Mouse (Mus musculus): Measurements from ENCODE around the gene Nptxr. TPM values are rescaled to one million over a fixed set of nuclear protein-coding genes. Genes with fewer than 3 reads are reported as not detected.

The Nptxr gene
- polyA plus RNA-seq, 1 experiment from 2014 or later = 62.1 TPM

DNA sequence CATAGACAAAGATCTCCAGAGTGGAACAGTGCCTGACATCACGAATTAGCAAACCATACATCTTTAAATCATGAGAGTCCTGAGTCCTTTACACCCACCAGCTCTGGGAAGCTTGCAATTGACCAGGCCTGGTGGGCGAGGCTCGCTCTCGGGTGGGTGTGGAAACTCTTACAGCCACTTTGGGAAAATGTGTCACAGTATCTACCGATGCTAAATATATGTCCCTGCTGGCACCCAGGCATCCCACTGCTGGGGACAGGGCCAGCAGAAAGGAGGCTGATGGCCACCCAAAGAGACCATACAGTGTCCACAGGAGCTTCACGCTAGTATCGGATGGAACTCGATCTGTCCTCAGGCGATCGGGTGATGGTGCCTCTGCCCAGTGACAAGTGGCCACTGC, 6.0 kb downstream of the Nptxr start:
- no peak for ATAC-seq
- Histone ChIP-seq H3K4me2 (ENCODE audit: low read length) (no peak overlapping the region), H3K27ac (ENCODE audit: low read length) (no peak overlapping the region), H3K4me3 (ENCODE audit: low read depth, low read length) (no peak overlapping the region), H3K9me3 (replicated peaks; ENCODE audit: control insufficient read depth, low read length, poor library complexity, severe bottlenecking) (no peaks in the 10 kb centered on the region), H3K4me1 (ENCODE audit: control insufficient read depth, insufficient read depth, low read length) (peaks cover 14% of the 10 kb centered on the region), H3K9ac (ENCODE audit: low read depth, low read length) (no peak overlapping the region), H3K27me3 (ENCODE audit: control insufficient read depth, insufficient read depth, low read depth, low read length) (peaks cover 2% of the 10 kb centered on the region; the same call in 1 of the 2 replicates), H3K36me3 (ENCODE audit: control insufficient read depth, insufficient read depth, low read length) (no peaks in the 10 kb centered on the region; the same call in 1 of the 2 replicates)
- 88% methylated on average over 10 of the region's 10 CpGs for WGBS

DNA sequence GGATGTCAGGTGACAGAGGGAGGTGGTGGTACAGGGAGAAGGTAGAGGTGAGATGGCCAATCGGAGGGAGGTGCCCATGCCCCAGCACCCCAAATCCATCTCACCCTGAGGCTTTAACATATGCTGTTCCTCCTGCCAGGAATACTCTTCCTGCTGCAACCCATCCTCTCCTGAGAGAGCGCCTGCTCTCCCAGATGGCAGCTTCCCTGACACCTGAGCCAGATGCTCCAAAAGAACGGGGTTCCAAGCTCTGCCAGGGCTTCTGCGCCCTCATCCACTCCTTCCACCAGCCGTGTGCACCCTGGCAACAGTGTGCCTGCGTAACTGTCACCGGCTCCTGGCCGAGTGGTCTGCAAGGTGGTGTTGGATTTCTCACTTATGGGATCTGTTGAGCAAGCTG, 6.9 kb downstream of the Nptxr start:
- no peak for ATAC-seq
- H3K27me3 ChIP-seq (ENCODE audit: control insufficient read depth, insufficient read depth, low read depth, low read length) = peaks cover 2% of the 10 kb centered on the region; the same call in 1 of the 2 replicates
- WGBS = 87% methylated on average over 8 of the region's 8 CpGs
- no peak overlapping the region for H3K27ac ChIP-seq (ENCODE audit: low read length)
- no peaks in the 10 kb centered on the region; the same call in 1 of the 2 replicates for H3K36me3 ChIP-seq (ENCODE audit: control insufficient read depth, insufficient read depth, low read length)
- H3K4me3 ChIP-seq (ENCODE audit: low read depth, low read length) = no peak overlapping the region
- H3K9ac ChIP-seq (ENCODE audit: low read depth, low read length) = no peak overlapping the region; the same call in 1 of the 2 replicates
- peaks cover 7% of the 10 kb centered on the region for H3K4me1 ChIP-seq (ENCODE audit: control insufficient read depth, insufficient read depth, low read length)
- no peak overlapping the region for H3K4me2 ChIP-seq (ENCODE audit: low read length)
- H3K9me3 ChIP-seq (replicated peaks; ENCODE audit: control insufficient read depth, low read length, poor library complexity, severe bottlenecking) = no peaks in the 10 kb centered on the region

DNA sequence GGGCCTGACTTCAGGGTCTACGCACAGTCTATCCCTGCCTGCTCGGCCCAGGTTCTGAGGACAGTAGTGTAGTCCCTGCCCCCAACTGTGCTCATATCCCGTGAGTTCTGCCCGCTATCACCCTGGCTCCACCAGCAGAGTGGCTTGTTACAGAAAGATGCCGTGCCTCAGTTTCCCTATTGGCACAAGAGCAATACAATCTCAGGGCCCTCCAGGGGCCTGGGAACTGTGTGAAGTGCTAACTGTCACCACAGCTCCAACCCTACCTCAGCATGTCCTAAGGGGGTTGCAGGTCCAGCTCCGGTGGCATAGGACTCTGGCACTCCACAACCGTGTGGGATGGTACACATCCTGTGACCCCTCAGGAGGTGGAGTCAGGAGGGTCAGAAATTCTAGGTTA, 7.5 kb downstream of the Nptxr start:
- ATAC-seq = no peak

DNA sequence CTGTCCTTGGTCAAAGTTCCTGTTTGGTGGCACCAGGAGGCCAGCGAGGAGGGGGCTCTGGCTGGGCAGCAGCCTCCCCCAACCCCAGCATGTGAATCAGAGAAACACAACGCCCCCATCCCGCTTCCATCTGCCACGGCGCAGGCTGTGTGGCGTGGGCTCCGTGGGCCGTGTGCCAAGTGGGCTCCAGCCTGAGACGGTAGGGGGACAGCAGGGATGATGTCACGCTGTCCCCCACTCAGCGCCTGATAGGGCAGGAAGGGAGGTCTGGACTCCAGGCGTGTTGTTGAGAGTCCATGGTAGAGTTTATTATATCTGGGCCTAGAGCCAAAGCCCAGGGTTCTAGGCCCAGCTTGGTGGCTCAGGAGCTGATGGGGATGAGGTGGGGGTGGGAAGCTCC, 8.3 kb downstream of the Nptxr start:
- Histone ChIP-seq H3K27ac (ENCODE audit: low read length) (no peak overlapping the region), H3K4me2 (ENCODE audit: low read length) (no peak overlapping the region), H3K4me1 (ENCODE audit: control insufficient read depth, insufficient read depth, low read length) (no peaks in the 10 kb centered on the region), H3K27me3 (ENCODE audit: control insufficient read depth, insufficient read depth, low read depth, low read length) (no peaks in the 10 kb centered on the region), H3K9me3 (replicated peaks; ENCODE audit: control insufficient read depth, low read length, poor library complexity, severe bottlenecking) (no peaks in the 10 kb centered on the region), H3K36me3 (ENCODE audit: control insufficient read depth, insufficient read depth, low read length) (no peaks in the 10 kb centered on the region; the same call in 1 of the 2 replicates), H3K9ac (ENCODE audit: low read depth, low read length) (no peak overlapping the region), H3K4me3 (ENCODE audit: low read depth, low read length) (no peak overlapping the region)
- ATAC-seq = no peak
- 79% methylated on average over 11 of the region's 12 CpGs for WGBS

More for the DNA sequence above, 7.5 kb downstream of the Nptxr start:
- WGBS = 90% methylated on average over 7 of the region's 7 CpGs
- Histone ChIP-seq H3K9me3 (replicated peaks; ENCODE audit: control insufficient read depth, low read length, poor library complexity, severe bottlenecking) (no peaks in the 10 kb centered on the region), H3K4me3 (ENCODE audit: low read depth, low read length) (no peak overlapping the region), H3K4me1 (ENCODE audit: control insufficient read depth, insufficient read depth, low read length) (peaks cover 2% of the 10 kb centered on the region; the same call in 1 of the 2 replicates), H3K27me3 (ENCODE audit: control insufficient read depth, insufficient read depth, low read depth, low read length) (peaks cover 2% of the 10 kb centered on the region; the same call in 1 of the 2 replicates), H3K9ac (ENCODE audit: low read depth, low read length) (no peak overlapping the region), H3K4me2 (ENCODE audit: low read length) (no peak overlapping the region), H3K36me3 (ENCODE audit: control insufficient read depth, insufficient read depth, low read length) (no peaks in the 10 kb centered on the region; the same call in 1 of the 2 replicates), H3K27ac (ENCODE audit: low read length) (no peak overlapping the region)

DNA sequence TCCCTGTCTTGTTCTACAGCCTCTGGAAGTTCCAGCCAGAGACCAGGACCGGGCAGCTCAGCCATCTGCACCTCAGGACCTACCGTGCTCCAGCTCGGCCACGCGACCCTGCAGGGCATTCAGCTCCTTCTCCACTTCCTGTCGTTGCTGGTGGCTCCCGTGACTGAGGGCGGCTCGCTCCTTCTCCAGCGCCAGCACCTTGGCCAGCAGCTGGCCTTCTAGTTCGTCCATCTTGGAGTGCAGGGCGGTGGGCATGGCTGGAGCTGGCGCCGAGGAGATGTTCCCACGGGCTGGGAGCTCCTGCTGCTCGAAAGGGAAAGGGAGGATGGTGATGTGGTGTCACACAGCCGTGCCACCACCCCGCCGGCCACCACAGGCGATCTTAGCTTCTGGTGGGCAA, 10.4 kb downstream of the Nptxr start:
- 32% methylated on average over 20 of the region's 20 CpGs for WGBS

DNA sequence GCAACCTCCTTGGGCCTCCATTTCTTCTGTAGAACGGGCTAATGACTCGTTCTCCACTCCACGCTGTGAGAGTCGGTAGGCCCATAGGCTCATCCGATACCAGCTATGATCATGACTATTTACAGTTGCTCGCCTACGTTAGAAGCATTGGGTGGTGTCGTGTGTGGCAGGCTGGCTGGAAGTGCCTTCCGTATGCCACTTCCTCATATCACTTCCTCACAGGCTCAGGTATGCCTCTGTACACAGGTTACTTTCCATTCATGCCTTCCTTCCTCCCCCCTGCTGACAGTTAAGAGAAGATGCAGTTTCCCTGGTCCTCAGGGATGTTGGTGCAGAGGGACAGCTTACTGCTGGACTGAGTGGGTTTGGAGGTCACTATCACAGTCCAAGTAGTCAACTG, 11.5 kb downstream of the Nptxr start:
- H3K4me3 ChIP-seq (ENCODE audit: low read depth, low read length) = no peak overlapping the region
- ATAC-seq = no peak
- no peaks in the 10 kb centered on the region for H3K4me1 ChIP-seq (ENCODE audit: control insufficient read depth, insufficient read depth, low read length)
- no peak overlapping the region for H3K27ac ChIP-seq (ENCODE audit: low read length)
- H3K9me3 ChIP-seq (replicated peaks; ENCODE audit: control insufficient read depth, low read length, poor library complexity, severe bottlenecking) = no peaks in the 10 kb centered on the region
- no peak overlapping the region for H3K4me2 ChIP-seq (ENCODE audit: low read length)
- H3K36me3 ChIP-seq (ENCODE audit: control insufficient read depth, insufficient read depth, low read length) = peaks cover 2% of the 10 kb centered on the region; the same call in 1 of the 2 replicates
- WGBS = 94% methylated on average over 9 of the region's 9 CpGs
- H3K9ac ChIP-seq (ENCODE audit: low read depth, low read length) = no peak overlapping the region
- no peaks in the 10 kb centered on the region for H3K27me3 ChIP-seq (ENCODE audit: control insufficient read depth, insufficient read depth, low read depth, low read length)

More for the DNA sequence above, 10.4 kb downstream of the Nptxr start:
- Histone ChIP-seq H3K9me3 (replicated peaks; ENCODE audit: control insufficient read depth, low read length, poor library complexity, severe bottlenecking) (no peaks in the 10 kb centered on the region), H3K4me1 (ENCODE audit: control insufficient read depth, insufficient read depth, low read length) (no peaks in the 10 kb centered on the region), H3K4me2 (ENCODE audit: low read length) (no peak overlapping the region), H3K36me3 (ENCODE audit: control insufficient read depth, insufficient read depth, low read length) (peaks cover 2% of the 10 kb centered on the region; the same call in 1 of the 2 replicates), H3K4me3 (ENCODE audit: low read depth, low read length) (no peak overlapping the region), H3K27ac (ENCODE audit: low read length) (no peak overlapping the region), H3K27me3 (ENCODE audit: control insufficient read depth, insufficient read depth, low read depth, low read length) (no peaks in the 10 kb centered on the region), H3K9ac (ENCODE audit: low read depth, low read length) (no peak overlapping the region)
- ATAC-seq = no peak

DNA sequence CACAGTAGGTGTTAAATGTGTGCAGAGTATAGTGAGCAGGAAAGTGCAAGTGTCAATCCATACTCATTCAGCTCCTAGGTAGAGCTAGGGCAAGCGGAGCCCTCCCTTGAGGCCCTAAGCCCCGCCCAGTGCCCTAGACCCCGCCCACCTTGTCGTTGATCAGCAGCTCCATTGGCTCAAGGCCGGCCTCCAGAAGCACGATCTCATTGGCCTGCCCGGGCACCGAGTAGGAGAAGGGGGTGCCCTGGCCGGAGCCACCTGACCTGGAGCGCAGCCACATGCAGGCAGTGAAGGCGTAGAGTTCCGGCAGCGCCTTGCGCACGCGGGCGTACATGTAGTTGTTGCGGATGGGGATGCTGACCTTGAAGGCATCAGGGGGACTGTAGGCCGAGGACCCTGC, 12.1 kb downstream of the Nptxr start:
- H3K9me3 ChIP-seq (replicated peaks; ENCODE audit: control insufficient read depth, low read length, poor library complexity, severe bottlenecking) = no peaks in the 10 kb centered on the region
- H3K4me3 ChIP-seq (ENCODE audit: low read depth, low read length) = no peak overlapping the region
- no peaks in the 10 kb centered on the region; the same call in 1 of the 2 replicates for H3K4me1 ChIP-seq (ENCODE audit: control insufficient read depth, insufficient read depth, low read length)
- no peak for ATAC-seq
- H3K27me3 ChIP-seq (ENCODE audit: control insufficient read depth, insufficient read depth, low read depth, low read length) = no peaks in the 10 kb centered on the region
- H3K27ac ChIP-seq (ENCODE audit: low read length) = no peak overlapping the region
- WGBS = 23% methylated on average over 19 of the region's 19 CpGs
- no peak overlapping the region for H3K4me2 ChIP-seq (ENCODE audit: low read length)
- no peak overlapping the region for H3K9ac ChIP-seq (ENCODE audit: low read depth, low read length)
- peaks cover 2% of the 10 kb centered on the region; the same call in 1 of the 2 replicates for H3K36me3 ChIP-seq (ENCODE audit: control insufficient read depth, insufficient read depth, low read length)

DNA sequence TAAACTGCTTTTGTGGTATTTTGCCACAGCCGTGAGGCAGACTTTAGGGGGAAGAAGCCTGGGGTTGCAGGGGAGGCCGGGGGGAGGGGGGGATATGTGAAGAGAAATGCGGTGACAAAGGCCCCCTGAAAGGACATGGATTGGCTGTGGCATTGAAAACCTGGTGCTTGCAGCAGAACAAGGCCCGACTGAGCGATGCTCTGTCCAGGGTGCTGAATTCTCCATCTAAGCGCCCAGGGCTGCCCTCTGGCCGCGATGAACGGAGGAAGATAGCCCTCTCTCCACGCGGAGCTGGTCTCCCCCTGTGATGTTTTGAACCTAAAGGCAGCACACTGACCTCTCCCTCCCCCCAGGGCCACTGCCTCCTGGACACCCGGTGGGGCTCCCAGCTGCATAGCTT, 13.1 kb downstream of the Nptxr start:
- Histone ChIP-seq H3K9me3 (replicated peaks; ENCODE audit: control insufficient read depth, low read length, poor library complexity, severe bottlenecking) (no peaks in the 10 kb centered on the region), H3K4me2 (ENCODE audit: low read length) (no peak overlapping the region), H3K36me3 (ENCODE audit: control insufficient read depth, insufficient read depth, low read length) (peaks cover 2% of the 10 kb centered on the region; the same call in 1 of the 2 replicates), H3K4me1 (ENCODE audit: control insufficient read depth, insufficient read depth, low read length) (peaks cover 3% of the 10 kb centered on the region; the same call in 1 of the 2 replicates), H3K9ac (ENCODE audit: low read depth, low read length) (no peak overlapping the region), H3K4me3 (ENCODE audit: low read depth, low read length) (no peak overlapping the region), H3K27ac (ENCODE audit: low read length) (no peak overlapping the region), H3K27me3 (ENCODE audit: control insufficient read depth, insufficient read depth, low read depth, low read length) (no peaks in the 10 kb centered on the region)
- ATAC-seq = no peak
- 4% methylated on average over 12 of the region's 12 CpGs for WGBS

DNA sequence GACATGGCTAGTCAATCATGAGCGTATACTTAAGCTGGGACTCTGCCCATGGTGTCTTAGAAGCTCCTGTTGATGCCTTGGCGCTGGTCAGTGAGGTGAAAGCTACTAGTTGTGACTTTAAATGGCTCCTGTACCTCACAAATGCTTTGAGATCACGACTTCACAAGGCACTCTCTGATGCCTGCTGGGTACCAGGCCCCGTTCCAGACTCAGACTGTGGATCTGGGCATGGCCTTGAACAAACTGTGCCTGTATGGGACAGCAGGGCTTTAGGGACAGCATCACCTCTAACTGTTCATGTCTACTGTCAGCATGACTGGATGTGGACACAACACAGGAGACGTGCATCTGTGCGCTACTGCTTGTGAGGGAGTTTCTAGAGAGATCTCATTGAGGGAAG, 13.7 kb downstream of the Nptxr start:
- no peak overlapping the region for H3K4me3 ChIP-seq (ENCODE audit: low read depth, low read length)
- H3K9me3 ChIP-seq (replicated peaks; ENCODE audit: control insufficient read depth, low read length, poor library complexity, severe bottlenecking) = no peaks in the 10 kb centered on the region
- no peak for ATAC-seq
- H3K9ac ChIP-seq (ENCODE audit: low read depth, low read length) = no peak overlapping the region
- H3K4me1 ChIP-seq (ENCODE audit: control insufficient read depth, insufficient read depth, low read length) = peaks cover 3% of the 10 kb centered on the region; the same call in 1 of the 2 replicates
- H3K27ac ChIP-seq (ENCODE audit: low read length) = no peak overlapping the region
- H3K4me2 ChIP-seq (ENCODE audit: low read length) = no peak overlapping the region
- H3K27me3 ChIP-seq (ENCODE audit: control insufficient read depth, insufficient read depth, low read depth, low read length) = no peaks in the 10 kb centered on the region
- 85% methylated on average over 6 of the region's 6 CpGs for WGBS
- H3K36me3 ChIP-seq (ENCODE audit: control insufficient read depth, insufficient read depth, low read length) = peaks cover 2% of the 10 kb centered on the region; the same call in 1 of the 2 replicates
